Mouse (Mus musculus): Measurements from ENCODE around the gene Pgm2.
A peak's percentile ranks its signal among the peaks of the same experiment; 100 is the strongest.

The Pgm2 gene

DNA sequence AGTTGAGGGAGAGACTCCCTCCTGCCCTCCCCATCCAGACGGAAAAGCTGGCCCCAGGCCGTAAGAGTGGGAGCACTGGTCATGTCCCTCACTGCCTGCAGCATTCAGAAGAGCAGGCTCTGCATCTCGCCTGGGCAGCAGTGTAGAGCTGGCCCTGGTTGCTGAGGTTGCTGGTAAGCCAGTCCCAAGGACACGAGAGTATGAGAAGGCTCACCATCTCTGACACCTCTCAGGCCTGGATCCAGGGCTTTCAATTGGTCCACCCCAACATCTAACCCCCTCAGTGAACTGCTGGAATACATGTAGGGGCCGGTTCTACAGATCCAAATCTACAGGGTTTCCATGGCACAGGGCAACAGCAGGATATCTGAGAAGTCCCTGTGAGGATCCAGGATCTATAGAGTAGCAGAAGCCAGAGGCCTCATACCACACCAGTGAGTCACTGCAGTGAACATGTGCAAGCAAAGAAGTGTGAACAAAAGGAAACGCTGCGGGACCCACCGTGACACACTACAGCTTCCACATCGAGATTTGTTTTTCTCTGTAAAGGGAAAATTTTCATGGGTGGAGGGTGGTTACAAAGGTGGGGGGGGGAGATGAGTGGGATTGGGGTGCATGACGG is 53.7 kb downstream of the Pgm2 start:
- DNase-seq = no peak

DNA sequence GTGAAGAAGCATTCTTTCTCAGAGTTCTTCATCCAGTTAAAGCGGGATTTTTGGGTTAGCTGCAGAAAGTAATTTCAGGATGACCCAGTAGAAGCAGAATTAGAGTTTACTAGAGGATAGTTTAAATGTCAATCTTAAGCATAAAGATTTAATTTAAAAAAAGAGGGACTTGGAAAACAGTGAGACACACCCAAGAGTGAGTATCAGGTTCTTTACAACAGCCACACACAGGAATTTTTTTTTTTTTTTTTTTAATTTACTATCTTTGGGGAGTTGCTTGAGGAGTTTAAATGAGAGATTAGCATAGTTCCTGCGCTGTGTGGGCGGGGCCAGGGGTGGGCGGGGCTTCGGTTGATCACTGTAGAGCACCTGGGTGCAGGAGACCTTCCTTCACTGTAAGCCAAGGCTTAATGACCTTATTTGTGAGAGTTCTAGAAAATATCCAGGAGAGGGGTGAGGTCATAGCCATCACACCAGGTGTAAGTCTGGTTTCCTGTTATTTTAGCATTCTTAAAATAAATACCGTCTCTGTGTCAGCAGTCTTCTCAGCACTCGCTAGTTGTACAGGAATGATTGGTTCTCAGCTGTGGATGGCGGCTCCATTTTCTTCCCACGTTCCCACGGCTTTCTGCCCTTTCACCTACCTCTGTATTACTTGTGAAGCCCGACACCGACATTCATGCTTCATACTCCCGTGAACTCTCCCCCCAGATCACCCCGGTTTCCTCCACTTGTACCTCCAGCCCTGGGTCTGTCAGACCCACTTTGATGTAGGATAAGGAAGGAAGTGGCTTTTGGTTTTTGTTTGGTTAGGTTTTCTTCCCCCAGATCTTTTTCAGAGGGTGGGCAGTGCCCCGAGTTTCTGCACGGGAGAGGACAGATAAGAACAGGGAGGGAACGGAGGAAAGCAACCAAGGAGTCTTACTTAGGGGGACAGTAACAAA is 56.7 kb downstream of the Pgm2 start:
- DNase-seq = peak; percentile 88

- DNase-seq = no peak
These were observed 60.6 kb downstream of the Pgm2 start for GRCm38 (mm10) chr5:64153319-64153718.

DNA sequence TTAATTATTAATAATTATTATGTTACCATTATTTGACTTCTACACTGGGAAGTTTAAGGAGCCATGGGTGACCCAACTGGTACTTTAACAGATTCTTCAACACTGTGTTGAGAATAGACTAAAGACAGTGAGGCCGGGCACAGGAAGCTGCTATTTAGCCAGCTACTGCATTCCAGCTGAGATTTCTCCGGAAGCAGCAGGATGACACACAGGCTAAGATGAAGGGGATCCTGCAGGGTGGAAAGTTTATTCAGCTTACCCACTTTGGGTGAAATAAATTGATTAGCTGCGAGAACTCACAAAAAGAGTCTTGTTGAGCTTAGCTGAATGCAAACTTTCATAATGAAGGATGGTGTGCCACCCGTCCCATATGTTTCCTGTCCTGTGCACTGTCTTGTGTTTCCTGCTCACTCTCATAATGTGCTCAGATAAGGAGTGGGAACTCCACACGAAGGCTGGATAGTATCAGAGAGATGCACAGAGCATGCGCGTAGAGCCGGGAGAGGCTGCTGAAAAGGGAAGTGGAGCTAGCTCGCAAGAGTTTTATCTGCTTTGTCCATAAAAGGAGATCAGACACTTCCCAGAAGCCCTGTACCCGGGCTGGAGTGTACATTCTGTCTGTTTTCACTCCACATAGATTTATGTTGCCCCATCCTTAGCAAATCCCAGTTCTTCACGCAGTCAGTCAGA is 63.3 kb downstream of the Pgm2 start, which contains the start of gene Tbc1d1:
Gene Tbc1d1, plus strand, starts transcription at position 445 of the 690 bp plus-strand sequence.
- DNase-seq = peak; percentile 81

DNA sequence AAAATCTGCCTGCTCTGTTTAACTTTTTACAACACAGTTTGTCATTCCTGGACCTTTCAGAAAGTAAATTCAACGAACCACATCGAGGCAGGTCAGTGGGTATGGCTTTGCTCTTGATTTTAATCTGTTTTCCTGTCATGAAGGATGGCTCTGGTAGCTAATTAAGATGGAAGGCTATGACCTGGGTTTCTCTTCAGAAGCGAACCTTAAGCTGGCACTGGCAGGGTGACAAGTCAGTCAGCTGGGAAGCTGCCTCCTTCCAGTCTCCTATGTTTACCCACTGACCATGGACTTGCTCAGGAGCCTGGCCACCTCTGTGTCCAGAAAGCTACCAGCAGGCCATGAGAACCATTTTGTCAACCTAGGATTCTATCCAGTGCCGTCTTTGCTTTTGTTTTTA is 63.8 kb downstream of the Pgm2 start:
- DNase-seq = no peak

DNA sequence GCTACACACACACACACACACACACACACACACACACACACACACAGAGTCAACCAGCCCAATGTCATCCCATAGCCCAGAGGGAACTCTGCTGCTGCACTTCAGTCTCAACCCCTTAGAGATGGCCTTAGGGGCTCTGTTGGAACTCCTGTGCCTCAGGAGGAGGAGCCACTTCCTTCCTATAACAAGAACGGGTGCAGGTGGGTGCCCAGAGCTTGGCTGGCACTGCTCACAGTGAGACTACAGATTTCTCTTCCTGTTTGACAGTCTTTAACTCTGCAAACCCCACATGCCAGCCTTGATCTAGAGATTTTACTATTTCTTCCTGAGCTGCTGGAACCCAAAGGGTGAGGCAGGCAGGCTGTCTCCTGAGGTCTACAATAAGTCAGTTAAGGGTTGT is 65.2 kb downstream of the Pgm2 start:
- DNase-seq = no peak

- peak; percentile 33 for DNase-seq
These were observed 65.8 kb downstream of the Pgm2 start for GRCm38 (mm10) chr5:64158501-64158900.

DNA sequence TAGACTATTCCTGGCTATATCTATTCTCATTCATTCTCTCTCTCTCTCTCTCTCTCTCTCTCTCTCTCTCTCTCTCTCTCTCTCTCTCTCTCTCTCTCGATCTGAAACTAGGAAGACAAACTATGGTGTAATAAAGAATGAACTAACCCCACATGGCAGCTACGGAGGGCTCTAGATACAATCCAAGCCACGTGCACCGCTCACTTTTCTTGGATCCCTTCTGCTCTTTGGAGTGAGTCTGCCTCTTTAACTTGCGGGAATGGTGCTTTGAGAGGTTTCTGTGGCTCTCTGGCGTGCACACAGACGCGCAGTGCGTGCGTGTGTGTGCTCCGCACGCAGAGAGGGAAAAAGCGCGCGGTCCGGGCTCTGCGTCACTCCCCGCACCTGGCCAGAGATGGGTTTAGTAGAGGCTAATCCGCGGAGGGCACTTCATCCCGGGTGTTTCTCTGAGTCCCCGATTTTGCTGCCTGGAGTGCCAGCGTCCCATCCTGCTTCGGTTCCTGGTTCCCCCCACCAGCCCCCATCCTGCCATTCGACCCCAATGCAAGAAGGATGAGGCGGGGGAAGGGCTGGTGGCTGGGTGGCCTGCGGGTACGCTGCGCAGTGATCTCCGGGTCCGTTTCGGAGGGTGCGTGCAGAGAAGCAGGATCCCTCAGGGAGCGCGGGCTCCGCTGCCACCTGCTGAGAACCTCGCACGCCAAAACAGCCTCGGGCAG is 66.5 kb downstream of the Pgm2 start:
- DNase-seq = peak; percentile 29

DNA sequence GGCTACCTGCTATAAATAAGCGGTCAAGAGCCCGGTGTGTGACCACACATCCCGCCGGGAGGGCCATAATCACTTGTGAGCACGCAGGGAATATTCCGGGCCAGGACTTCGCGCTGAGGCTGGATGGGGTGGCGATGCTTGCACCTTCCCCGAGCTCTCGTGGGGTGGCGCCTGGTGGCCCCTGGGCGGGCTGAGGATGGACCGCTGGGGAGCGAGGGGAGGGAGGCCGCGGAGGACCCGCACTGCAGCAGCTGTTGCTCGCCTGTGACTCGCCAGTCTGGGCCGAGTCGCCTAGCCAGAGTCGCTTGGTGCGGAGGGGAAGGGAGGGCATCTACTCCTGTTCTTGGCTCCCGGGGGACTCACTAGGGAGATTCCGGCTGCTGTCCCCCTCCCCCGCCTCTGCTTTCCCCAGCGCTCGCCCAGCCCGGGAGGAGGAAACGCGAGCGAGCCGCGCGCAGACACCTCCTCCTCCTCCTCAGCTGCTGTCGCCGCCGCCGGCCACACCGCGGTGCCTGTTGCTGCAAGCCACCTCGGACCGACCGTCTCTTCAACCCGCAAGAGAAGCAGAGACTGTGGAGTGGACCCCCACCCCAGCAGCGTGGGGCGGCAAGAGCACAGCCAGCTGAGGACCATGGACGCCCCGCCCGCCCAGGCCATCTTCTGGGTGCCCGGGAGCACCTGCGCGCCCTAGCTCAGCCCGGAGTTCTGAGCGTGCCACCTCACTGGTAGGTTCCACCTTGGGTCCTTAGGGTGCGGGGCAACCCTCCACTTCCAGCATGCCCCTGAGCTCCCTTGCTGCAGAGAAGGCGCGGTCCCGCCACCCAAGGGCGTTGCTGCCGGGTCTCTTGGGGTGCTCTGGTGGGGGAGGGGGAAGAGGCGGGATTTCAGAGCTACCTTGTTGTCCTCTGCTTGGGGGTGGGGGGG is 67.3 kb downstream of the Pgm2 start:
- peak; percentile 60 for DNase-seq

GRCm38 (mm10) chr5:64160705-64161391 is 68.1 kb downstream of the Pgm2 start:
- DNase-seq = no peak

GRCm38 (mm10) chr5:64161917-64162316 is 69.2 kb downstream of the Pgm2 start:
- DNase-seq = no peak

DNA sequence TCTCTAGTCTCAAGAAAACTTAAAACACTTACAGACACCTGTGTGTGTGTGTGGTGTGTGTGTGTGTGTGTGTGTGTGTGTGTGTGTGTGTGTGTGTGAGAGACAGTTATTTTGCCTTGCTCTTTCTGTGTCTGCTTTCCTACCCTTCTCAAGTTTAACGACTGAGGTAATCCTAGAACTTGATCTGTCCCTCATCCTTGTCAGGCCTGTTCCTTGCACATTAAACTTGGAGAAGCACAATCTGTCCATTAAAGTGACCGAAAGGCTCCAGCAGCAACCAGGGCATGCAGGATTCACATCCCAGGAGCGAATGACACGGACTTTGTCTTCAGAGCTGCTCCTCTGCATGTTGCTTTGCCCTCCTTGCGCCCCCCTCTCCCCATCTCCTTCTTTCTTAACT is 69.8 kb downstream of the Pgm2 start:
- DNase-seq = no peak

GRCm38 (mm10) chr5:64164414-64164813 is 71.7 kb downstream of the Pgm2 start:
- DNase-seq = no peak

GRCm38 (mm10) chr5:64165826-64166225 is 73.1 kb downstream of the Pgm2 start:
- DNase-seq = no peak

- DNase-seq = no peak
These were observed 76.3 kb downstream of the Pgm2 start for GRCm38 (mm10) chr5:64168990-64169540.

DNA sequence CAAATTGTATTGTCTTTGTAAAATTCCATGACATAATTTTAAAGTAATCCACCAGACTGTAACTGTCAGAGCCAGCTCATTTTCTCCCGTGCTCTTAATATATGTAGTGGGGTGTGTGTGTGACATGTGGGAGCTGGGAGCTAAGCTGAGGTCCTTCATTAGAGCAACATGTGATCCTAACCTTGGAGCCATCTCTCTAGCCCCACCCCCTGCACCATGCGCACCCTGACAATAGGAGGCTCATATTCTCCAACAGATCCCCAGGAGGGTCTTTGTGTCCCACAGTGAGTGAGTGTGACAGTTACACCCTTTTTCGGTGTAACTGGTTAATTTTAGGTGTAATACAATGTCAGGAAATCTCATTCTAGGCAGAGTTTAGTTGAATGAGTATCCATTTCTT is 80.1 kb downstream of the Pgm2 start:
- no peak for DNase-seq

- no peak for DNase-seq
These were observed 80.6 kb downstream of the Pgm2 start for GRCm38 (mm10) chr5:64173302-64173701.

DNA sequence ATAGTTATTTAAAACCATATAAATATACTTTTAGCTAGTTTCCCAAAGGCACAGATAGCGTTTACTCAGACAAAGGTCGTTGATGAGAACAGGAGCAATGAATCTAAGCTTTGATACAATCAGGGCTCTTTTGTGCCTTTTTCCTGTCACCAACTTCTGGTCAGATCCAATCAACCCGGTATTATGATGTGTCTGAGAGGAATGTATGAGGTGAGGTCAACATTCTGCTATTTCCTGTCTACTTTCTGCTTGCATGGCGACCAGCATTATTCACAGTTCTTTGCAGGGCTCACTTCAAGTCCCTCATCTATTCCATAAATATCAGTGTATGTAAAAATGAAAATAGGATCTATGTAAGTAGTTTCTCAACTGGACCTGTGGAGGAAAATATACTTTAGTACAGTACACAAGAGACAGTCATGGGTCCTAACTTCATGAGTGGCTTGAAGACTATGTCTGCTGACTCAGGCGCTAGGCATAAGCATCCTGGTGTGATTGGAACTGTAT is 81.7 kb downstream of the Pgm2 start:
- no peak for DNase-seq
